Mouse (Mus musculus) forebrain, embryonic 16.5 days (tissue): ENCODE measurements around the gene Acap2. TPM values are rescaled to one million over a fixed set of nuclear protein-coding genes. Genes with fewer than 3 reads are reported as not detected.

Experiments used
- ATAC-seq: fragments of 200-750 bp; cut with Nextera tagmentation; 2 replicates; pipeline ENCODE4 v1.8.0; 2017; ENCODE audit warnings: mild to moderate bottlenecking, moderate library complexity
- H3K27ac ChIP-seq: fragments of 300-500 bp; sonication (generic); 2 replicates; pipeline ENCODE4 v1.5.1; 2014; ENCODE audit warnings: low read length, control low read depth
- H3K27me3 ChIP-seq: fragments of 300-500 bp; sonication (generic); replicated peaks from 2 replicates; pipeline ENCODE4 v1.6.1; 2014; ENCODE audit warnings: low read length; ENCODE audit not compliant: control insufficient read depth, insufficient read depth
- H3K36me3 ChIP-seq: fragments of 300-500 bp; sonication (generic); 2 replicates; pipeline ENCODE4 v1.6.1; 2014; ENCODE audit not compliant: control insufficient read depth, insufficient read depth
- H3K4me1 ChIP-seq: fragments of 300-500 bp; sonication (generic); replicated peaks from 2 replicates; pipeline ENCODE4 v1.6.1; 2014; ENCODE audit warnings: low read length; ENCODE audit not compliant: control insufficient read depth, insufficient read depth
- H3K4me2 ChIP-seq: fragments of 300-500 bp; sonication (generic); 2 replicates; pipeline ENCODE4 v1.6.1; 2014; ENCODE audit warnings: mild to moderate bottlenecking, low read length, control low read depth
- H3K4me3 ChIP-seq: fragments of 300-500 bp; sonication (generic); replicated peaks from 2 replicates; pipeline ENCODE4 v1.5.1; 2014; ENCODE audit warnings: mild to moderate bottlenecking, low read length, control low read depth
- H3K9ac ChIP-seq: fragments of 300-500 bp; sonication (generic); replicated peaks from 2 replicates; pipeline ENCODE4 v1.6.1; 2014; ENCODE audit warnings: low read depth, low read length, control low read depth
- H3K9me3 ChIP-seq: fragments of 300-500 bp; sonication (generic); 2 replicates; pipeline ENCODE4 v1.6.1; 2016; ENCODE audit warnings: low read length; ENCODE audit not compliant: control insufficient read depth
- WGBS: fragments of 180-500 bp; shearing (Covaris S2); extraction: QIAGEN DNeasy Blood & Tissue Kit; methylation state at CpG from one replicate; pipeline ENCODE4 v1.1.7; 2014; 5-methylcytosine and 5-hydroxymethylcytosine counted together
- polyA plus RNA-seq: library from polyadenylated mRNA; unstranded; fragments of >200 nt; fragmentation: Nextera tagmentation; extraction: Ambion mirVana; gene quantifications from 2 replicates; pipeline ENCODE4 v1.2.1, GENCODE M21; 2015

Acap2 gene
- polyA plus RNA-seq, 1 experiment from 2014 or later = 12.7 TPM

DNA sequence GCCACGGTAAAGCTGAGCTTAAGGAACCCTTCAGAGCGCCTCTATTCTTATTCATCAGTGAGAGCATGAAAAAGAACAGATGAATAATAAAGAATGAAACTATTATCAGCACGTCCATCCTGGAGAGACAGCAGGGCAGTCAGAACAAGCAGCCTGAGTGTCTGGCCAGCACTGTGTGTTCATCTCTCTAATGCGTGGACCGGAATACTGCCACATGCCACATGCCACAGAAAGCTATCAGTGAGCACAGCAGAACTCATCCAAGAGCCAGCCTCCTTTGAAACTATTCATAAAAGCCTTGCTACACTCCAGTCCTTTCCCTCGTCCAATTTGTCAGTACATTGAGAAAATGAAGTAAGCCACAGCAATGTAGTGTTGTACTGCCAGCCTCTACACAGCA is 107.0 kb downstream of the Acap2 start:
- Histone ChIP-seq H3K4me1 (no peaks in the 10 kb centered on the region), H3K4me2 (no peak overlapping the region), H3K9me3 (no peaks in the 10 kb centered on the region), H3K4me3 (no peak overlapping the region), H3K9ac (no peak overlapping the region), H3K36me3 (no peaks in the 10 kb centered on the region; the same call in 1 of the 2 replicates), H3K27ac (no peak overlapping the region), H3K27me3 (no peaks in the 10 kb centered on the region)
- WGBS = 52% methylated on average over 6 of the region's 6 CpGs
- no peak for ATAC-seq

DNA sequence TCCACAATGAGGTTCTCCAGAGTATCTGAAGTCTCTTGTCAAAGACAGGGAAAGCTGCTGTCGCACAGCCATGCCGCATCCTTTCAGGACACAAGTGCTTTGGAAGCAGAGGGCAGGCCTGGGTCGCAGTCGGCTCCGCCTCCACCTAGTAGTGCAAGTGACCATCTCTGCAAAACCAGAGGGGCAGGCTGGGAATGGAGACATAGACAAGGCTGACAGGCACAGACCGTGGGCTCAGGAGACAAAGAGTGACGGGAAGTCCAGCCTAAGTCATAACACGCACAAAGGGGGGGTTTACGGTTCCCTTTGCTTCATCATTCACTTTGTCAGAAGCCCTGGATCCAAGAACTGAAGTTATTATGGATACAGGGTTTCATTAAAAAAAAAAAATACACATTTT is 107.9 kb downstream of the Acap2 start:
- Histone ChIP-seq H3K9ac (no peak overlapping the region), H3K9me3 (no peaks in the 10 kb centered on the region), H3K36me3 (no peaks in the 10 kb centered on the region; the same call in 1 of the 2 replicates), H3K27me3 (no peaks in the 10 kb centered on the region), H3K4me2 (no peak overlapping the region), H3K4me1 (no peaks in the 10 kb centered on the region), H3K27ac (no peak overlapping the region), H3K4me3 (no peak overlapping the region)
- 49% methylated on average over 9 of the region's 9 CpGs for WGBS
- ATAC-seq = no peak

DNA sequence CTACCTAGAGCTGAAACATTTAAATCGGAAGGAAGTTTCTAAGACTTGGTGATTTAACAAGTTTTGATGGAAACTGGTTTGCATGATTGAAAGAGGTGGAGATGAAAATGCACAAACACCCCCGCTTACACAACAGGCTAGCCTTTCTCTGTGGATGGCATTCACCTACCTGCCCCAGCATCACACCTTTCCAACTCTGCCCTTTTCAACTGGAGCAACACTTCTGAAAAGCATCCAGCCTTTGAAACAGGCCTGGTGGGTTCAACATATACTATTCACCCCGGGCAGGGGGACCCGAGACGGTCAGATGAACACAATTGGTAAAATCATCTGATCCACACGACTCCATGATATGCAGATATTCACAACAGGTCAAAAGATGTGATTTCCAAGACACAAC is 119.2 kb downstream of the Acap2 start:
- no peak overlapping the region for H3K9ac ChIP-seq
- no peak overlapping the region for H3K27ac ChIP-seq
- H3K4me3 ChIP-seq = no peak overlapping the region
- H3K4me1 ChIP-seq = peaks cover 11% of the 10 kb centered on the region
- H3K36me3 ChIP-seq = no peaks in the 10 kb centered on the region
- WGBS = 61% methylated on average over 6 of the region's 6 CpGs
- no peaks in the 10 kb centered on the region for H3K27me3 ChIP-seq
- no peaks in the 10 kb centered on the region for H3K9me3 ChIP-seq
- ATAC-seq = no peak
- H3K4me2 ChIP-seq = peak overlapping the region; percentile 94

DNA sequence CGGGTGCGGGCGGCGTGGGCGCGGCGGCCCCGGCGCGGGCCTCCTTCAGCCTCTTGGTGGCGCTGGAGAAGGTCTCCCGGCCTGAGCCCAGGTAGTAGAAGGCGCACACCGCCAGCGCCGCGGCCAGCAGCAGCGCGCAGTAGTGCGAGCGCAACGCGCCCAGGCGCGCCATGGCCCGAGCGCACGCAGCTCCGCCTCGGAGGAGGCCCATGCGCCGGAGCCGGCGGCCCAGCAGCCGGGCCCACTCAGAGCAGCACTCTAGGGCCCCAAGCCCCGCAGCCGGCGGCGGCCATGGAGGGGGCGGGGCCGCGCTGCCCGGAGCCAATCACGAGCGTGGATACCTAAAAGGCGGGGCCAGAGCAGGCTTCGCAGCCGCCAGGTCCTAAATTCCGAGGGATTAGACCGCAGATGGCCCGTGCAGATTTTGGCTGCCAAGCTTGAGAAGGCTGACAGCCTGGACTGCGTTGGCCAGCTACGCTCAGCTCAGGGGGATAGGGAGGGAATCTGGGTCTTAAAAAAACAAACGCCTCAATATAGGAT is 119.8 kb downstream of the Acap2 start, which contains the start of gene Xxylt1:
Xxylt1 (minus strand) TSS at position 308 of the 540 bp plus-strand sequence.
- under 1% methylated on average over 54 of the region's 54 CpGs for WGBS
- no peaks in the 10 kb centered on the region for H3K27me3 ChIP-seq
- peak; percentile 99 for ATAC-seq

DNA sequence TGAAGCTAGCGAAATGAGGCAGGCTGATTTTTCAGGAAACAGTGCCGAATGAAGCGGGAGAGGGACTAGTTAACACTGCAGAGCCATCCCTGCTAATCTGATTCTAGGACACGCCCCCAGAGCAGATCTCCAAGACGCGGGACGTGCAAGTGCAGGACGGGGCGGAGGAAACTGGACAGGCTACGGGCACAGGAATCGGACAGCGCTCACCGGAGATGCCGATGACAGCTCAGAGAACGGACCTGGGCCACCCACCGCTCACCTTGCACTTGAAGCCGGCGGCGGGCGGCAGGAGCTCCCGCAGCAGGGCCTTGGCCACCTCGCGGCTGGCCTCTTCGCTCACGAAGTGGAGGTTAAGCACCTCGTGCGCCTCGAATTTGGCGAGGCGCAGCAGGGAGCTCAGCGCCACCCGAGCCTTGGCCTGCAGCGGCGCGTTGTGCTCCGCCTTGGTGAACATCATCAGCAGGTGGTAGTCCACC is 120.4 kb downstream of the Acap2 start:
- ATAC-seq = peak; percentile 41
- under 1% methylated on average over 36 of the region's 36 CpGs for WGBS
- Histone ChIP-seq H3K4me1 (peaks cover 11% of the 10 kb centered on the region), H3K27ac (peak overlapping the region; percentile 93), H3K4me3 (peak overlapping the region; percentile 89), H3K9ac (peak overlapping the region; percentile 84), H3K9me3 (no peaks in the 10 kb centered on the region), H3K4me2 (peak overlapping the region; percentile 94), H3K27me3 (no peaks in the 10 kb centered on the region), H3K36me3 (no peaks in the 10 kb centered on the region)

More for the DNA sequence above, 119.8 kb downstream of the Acap2 start, which contains the start of gene Xxylt1:
- Histone ChIP-seq H3K4me1 (peaks cover 11% of the 10 kb centered on the region), H3K36me3 (no peaks in the 10 kb centered on the region), H3K4me3 (peak within 1 kb of the TSS; percentile 89), H3K4me2 (peak within 1 kb of the TSS; percentile 94), H3K27ac (peak within 1 kb of the TSS; percentile 93), H3K9me3 (no peaks in the 10 kb centered on the region), H3K9ac (peak within 1 kb of the TSS; percentile 84)

DNA sequence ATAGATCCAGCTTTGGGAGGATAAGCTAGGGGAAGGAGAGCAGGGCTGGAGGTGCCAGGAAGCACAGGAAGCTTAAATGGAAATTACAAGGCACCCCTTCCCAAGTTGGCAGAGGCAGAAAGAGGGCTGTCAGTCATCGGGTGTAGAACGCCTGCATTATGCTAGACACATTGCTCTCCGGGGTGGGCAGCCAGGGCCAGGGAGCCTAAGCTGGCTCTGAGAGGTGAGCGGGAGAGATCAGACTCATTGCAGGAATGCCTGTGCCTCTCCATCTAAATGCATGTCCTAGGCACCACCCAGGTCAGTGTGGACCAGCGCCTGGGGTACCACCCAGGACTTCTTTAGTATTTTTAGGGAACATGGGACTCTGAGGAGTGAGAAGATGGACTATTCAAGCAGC is 123.6 kb downstream of the Acap2 start:
- no peak overlapping the region for H3K4me3 ChIP-seq
- H3K27me3 ChIP-seq = no peaks in the 10 kb centered on the region
- no peak for ATAC-seq
- peaks cover 11% of the 10 kb centered on the region for H3K4me1 ChIP-seq
- no peak overlapping the region for H3K9ac ChIP-seq
- H3K36me3 ChIP-seq = no peaks in the 10 kb centered on the region
- H3K27ac ChIP-seq = no peak overlapping the region
- WGBS = 86% methylated on average over 5 of the region's 5 CpGs
- no peaks in the 10 kb centered on the region for H3K9me3 ChIP-seq
- no peak overlapping the region for H3K4me2 ChIP-seq

DNA sequence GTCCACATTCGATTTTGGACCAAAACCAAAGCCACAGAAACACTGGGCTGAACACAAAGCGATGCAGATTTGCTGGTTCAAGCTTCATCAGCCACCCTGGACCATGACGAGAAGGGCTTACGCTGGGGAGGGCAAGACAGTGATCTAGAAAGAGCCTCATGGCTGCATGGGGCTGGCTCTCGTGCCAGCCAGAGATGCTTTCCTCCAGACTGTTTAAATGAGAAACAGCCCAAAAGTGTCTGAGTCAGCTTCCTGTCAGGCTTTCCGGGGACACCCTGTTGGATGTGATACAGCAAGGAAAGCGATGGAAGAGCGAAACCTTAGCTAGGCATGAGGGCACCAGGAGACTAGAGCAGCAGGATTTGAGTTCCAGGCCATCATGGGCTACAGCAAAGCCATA is 124.6 kb downstream of the Acap2 start:
- Histone ChIP-seq H3K4me2 (no peak overlapping the region), H3K27ac (no peak overlapping the region), H3K4me3 (no peak overlapping the region), H3K9ac (no peak overlapping the region), H3K27me3 (no peaks in the 10 kb centered on the region), H3K9me3 (no peaks in the 10 kb centered on the region), H3K36me3 (no peaks in the 10 kb centered on the region), H3K4me1 (peaks cover 8% of the 10 kb centered on the region)
- no peak for ATAC-seq
- WGBS = 89% methylated on average over 8 of the region's 8 CpGs

DNA sequence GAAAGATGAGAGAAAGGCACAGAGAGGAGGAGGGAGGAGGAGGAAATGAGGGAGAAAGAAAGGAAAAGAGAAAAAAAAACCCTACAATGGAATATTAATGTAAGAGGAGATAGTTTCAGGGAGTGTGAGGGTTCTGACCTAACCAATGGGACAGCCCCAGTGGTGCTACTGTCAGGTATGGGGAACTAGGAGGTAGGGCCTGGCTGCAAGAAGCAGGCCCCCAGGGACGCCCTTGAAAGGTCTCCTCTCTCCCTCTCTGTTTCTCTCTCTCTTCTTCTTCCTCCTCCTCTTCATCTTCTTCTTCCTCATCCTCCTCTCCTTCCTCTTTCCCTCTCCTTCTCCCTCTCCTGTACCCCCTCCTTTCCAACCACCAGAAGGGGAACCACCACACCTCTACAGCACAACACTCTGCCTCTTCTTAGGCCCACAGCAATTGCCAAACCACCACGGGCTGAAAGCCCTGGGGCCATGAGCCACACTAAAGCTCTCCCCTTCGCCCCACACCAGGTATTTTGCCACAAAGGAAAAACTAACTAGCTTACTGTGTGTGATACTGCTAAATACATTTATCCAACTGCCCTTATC is 126.6 kb downstream of the Acap2 start:
- Histone ChIP-seq H3K4me2 (no peak overlapping the region), H3K4me1 (peaks cover 9% of the 10 kb centered on the region), H3K9ac (no peak overlapping the region), H3K4me3 (no peak overlapping the region), H3K27ac (no peak overlapping the region), H3K36me3 (no peaks in the 10 kb centered on the region), H3K9me3 (no peaks in the 10 kb centered on the region), H3K27me3 (no peaks in the 10 kb centered on the region)
- 75% methylated on average over 3 of the region's 3 CpGs for WGBS
- ATAC-seq = no peak

DNA sequence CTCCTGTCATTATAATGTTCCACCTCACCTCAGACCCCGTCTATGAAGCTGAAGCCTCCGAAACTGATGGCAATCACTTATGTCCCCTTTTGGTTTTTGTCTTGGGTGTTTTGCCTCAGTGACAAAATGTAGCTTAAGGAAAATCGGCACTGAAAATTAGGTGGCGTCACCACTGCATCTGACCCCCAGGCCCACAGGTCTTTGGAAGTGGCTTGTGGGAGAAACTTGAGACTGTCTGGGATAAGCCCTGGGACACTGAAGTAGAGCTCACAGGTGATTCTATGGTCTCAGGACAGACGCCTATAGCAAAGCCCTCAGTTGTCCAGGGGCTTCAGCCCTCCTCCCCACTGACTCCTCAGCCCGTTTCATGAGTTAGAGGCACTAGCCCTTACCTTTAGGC is 129.3 kb downstream of the Acap2 start:
- Histone ChIP-seq H3K27ac (no peak overlapping the region), H3K9me3 (no peaks in the 10 kb centered on the region), H3K4me2 (no peak overlapping the region), H3K4me3 (no peak overlapping the region), H3K36me3 (no peaks in the 10 kb centered on the region), H3K9ac (no peak overlapping the region), H3K27me3 (no peaks in the 10 kb centered on the region), H3K4me1 (peaks cover 12% of the 10 kb centered on the region)
- 85% methylated on average over 6 of the region's 6 CpGs for WGBS
- ATAC-seq = no peak
